Mouse (Mus musculus): ENCODE results near the gene Robo2. TPM values are rescaled to one million over a fixed set of nuclear protein-coding genes. Genes with fewer than 3 reads are reported as not detected.

The Robo2 gene
- total RNA-seq, 2 experiments from 2014 or later: 138 to 146 TPM

DNA sequence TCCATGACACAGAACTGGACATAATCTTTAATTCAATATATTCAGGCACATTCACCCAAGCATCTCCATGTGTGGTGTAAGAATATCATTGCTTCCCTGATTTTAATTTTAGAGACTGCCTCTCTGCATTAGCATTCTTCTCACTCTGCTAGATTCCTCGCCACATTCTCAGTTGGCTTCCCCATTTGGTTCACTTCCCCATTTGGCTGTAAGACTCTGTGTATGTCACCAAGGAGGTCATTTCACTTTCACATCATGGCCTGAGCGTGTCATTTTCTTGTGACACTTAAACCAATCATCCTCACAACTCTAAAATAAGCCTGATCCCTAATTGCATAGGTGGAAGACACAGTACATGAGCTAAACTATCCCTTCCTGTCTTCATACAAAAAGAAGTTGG, 536.6 kb downstream of the Robo2 start:
- H3K4me3 ChIP-seq: no peak overlapping the region
- intact Hi-C loops (cut with DNase I): no loop called here
- DNase-seq (ENCODE audit: extremely low spot score in 1 of 2, low spot score in 2 of 2): no peak
- no peak for TF ChIP-seq CTCF (IDR thresholded peaks at IDR 0.05)
- H3K27ac ChIP-seq: no peak overlapping the region

- no peak for DNase-seq (ENCODE audit: extremely low spot score in 1 of 2, low spot score in 2 of 2)
- no peak for TF ChIP-seq CTCF (IDR thresholded peaks at IDR 0.05)
- intact Hi-C loops (cut with DNase I): no loop called here
- Histone ChIP-seq H3K4me3 (no peak overlapping the region), H3K27ac (no peak overlapping the region)
These were observed 537.6 kb downstream of the Robo2 start for GRCm38 (mm10) chr16:73873828-73874558.

- TF ChIP-seq CTCF (IDR thresholded peaks at IDR 0.05): no peak
- intact Hi-C loops (cut with DNase I): no loop called here
- no peak overlapping the region for H3K4me3 ChIP-seq
- no peak for DNase-seq (ENCODE audit: extremely low spot score in 1 of 2, low spot score in 2 of 2)
- H3K27ac ChIP-seq: no peak overlapping the region
These were observed 541.3 kb downstream of the Robo2 start for GRCm38 (mm10) chr16:73870296-73870695.

DNA sequence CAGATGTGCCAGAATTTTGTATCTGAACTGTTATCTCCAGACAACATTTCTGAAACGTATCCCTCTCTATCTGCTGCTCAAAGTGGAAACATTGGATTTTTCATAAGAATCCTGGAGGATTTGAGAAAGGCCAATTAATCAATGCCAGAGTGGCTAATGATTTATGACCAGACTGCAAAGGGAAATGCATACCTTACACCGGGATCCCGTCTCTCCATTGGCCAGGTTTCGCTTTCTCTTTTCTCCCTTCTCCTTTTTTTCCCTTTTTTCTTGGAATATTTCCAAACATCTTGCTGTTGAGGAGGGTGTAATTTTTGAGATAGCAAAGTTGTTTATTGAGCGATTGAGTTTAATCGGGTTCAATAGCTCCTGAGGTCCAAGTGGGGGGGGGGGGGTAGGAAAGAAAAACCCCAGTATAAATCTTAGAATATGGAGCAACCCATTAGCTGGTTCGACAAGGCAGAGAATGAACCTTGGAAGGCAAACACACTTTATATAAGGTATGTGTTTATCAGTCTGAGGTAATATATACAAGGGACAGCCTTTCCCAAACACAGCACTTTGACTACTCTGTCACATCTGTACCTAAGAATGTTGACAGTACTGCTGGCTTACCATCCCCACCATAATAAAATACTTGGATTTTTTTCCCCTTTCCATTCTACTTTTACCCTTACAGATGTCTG, 542.0 kb downstream of the Robo2 start:
- intact Hi-C loops (cut with DNase I): no loop called here
- Histone ChIP-seq H3K4me3 (no peak overlapping the region), H3K27ac (no peak overlapping the region)
- no peak for DNase-seq (ENCODE audit: extremely low spot score in 1 of 2, low spot score in 2 of 2)
- no peak for TF ChIP-seq CTCF (IDR thresholded peaks at IDR 0.05)

DNA sequence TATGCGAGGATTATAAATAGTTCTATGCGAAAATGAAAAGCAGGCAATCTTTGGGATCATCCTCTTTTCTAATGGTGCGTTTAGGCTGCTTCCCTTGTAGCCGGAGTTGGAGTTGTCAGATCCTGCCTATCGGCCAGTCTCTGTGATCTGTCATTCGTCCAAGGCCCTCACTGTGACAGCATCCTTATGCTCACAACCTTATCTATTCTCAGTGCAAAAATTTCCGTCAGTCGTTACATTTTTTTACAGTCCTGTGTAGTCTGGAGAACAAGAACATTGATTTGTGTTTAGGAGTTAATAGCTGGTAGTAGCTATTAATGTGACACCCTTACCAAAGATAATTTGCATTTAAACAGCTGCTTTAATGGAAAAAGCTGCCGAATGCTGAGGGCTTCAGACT, 547.0 kb downstream of the Robo2 start:
- intact Hi-C loops (cut with DNase I): no loop called here
- DNase-seq (ENCODE audit: extremely low spot score in 1 of 2, low spot score in 2 of 2): no peak
- Histone ChIP-seq H3K27ac (no peak overlapping the region), H3K4me3 (no peak overlapping the region)
- no peak for TF ChIP-seq CTCF (IDR thresholded peaks at IDR 0.05)

- Histone ChIP-seq H3K27ac (no peak overlapping the region), H3K4me3 (no peak overlapping the region)
- intact Hi-C loops (cut with DNase I): no loop called here
- TF ChIP-seq CTCF (IDR thresholded peaks at IDR 0.05): no peak
- DNase-seq (ENCODE audit: extremely low spot score in 1 of 2, low spot score in 2 of 2): no peak
These were observed 547.9 kb downstream of the Robo2 start for GRCm38 (mm10) chr16:73863748-73864147.

GRCm38 (mm10) chr16:73858717-73859116, 552.9 kb downstream of the Robo2 start:
- TF ChIP-seq CTCF (IDR thresholded peaks at IDR 0.05): no peak
- intact Hi-C loops (cut with DNase I): no loop called here
- no peak for DNase-seq (ENCODE audit: extremely low spot score in 1 of 2, low spot score in 2 of 2)
- no peak overlapping the region for H3K27ac ChIP-seq
- no peak overlapping the region for H3K4me3 ChIP-seq

GRCm38 (mm10) chr16:73855821-73856220, 555.8 kb downstream of the Robo2 start:
- no peak for DNase-seq (ENCODE audit: extremely low spot score in 1 of 2, low spot score in 2 of 2)
- H3K27ac ChIP-seq: no peak overlapping the region
- intact Hi-C loops (cut with DNase I): no loop called here
- TF ChIP-seq CTCF (IDR thresholded peaks at IDR 0.05): no peak
- H3K4me3 ChIP-seq: no peak overlapping the region

Small RNA genes lying within 50 kb of the gene (microRNA-seq; reads per million reads assigned to microRNA genes)
- gene Gm24272: 0 reads per million in 2 experiments
- gene Mir691: 0 reads per million in 2 experiments

All from left cerebral cortex, adult 2 months (tissue).